Mouse (Mus musculus) small intestine, adult 2 months (tissue): ENCODE results near the gene Elk1. TPM values are rescaled to one million over a fixed set of nuclear protein-coding genes. Genes with fewer than 3 reads are reported as not detected.

ENCODE experiments used
- H3K27ac ChIP-seq: fragments of 200-500 bp; 2 replicates; pipeline ENCODE4 v1.5.1; 2012; ENCODE audit warnings: low read depth, low read length, control low read depth, inconsistent platforms; ENCODE audit not compliant: insufficient read depth
- H3K27me3 ChIP-seq: fragments of 200-500 bp; 2 replicates; pipeline ENCODE4 v1.6.1; 2012; ENCODE audit warnings: mild to moderate bottlenecking, moderate library complexity, low read length, inconsistent platforms; ENCODE audit not compliant: control insufficient read depth, insufficient read depth
- H3K36me3 ChIP-seq: fragments of 200-500 bp; 2 replicates; pipeline ENCODE4 v1.6.1; 2012; ENCODE audit warnings: mild to moderate bottlenecking, low read length, control low read depth, inconsistent platforms; ENCODE audit not compliant: control insufficient read depth, insufficient read depth
- H3K4me1 ChIP-seq: fragments of 200-500 bp; 2 replicates; pipeline ENCODE4 v1.6.1; 2012; ENCODE audit warnings: low read length, inconsistent platforms, mixed read lengths; ENCODE audit not compliant: control insufficient read depth, insufficient read depth, insufficient read length
- H3K4me3 ChIP-seq: fragments of 200-500 bp; 2 replicates; pipeline ENCODE4 v1.5.1; 2012; ENCODE audit warnings: low read depth, mild to moderate bottlenecking, control low read depth, inconsistent platforms, low read length, moderate library complexity
- CTCF ChIP-seq: fragments of 200-500 bp; IDR thresholded peaks from 2 replicates; pipeline ENCODE4 v1.5.1; 2012; ENCODE audit warnings: low read depth, mild to moderate bottlenecking, control low read depth, inconsistent platforms, low read length, moderate library complexity, mixed read lengths; ENCODE audit not compliant: insufficient replicate concordance, insufficient read length; ENCODE audit errors: extremely low read depth
- POLR2A ChIP-seq: fragments of 200-500 bp; IDR thresholded peaks from 2 replicates; pipeline ENCODE4 v1.6.1; 2012; ENCODE audit warnings: low read depth, mild to moderate bottlenecking, control low read depth, inconsistent platforms, low read length, moderate library complexity
- WGBS: fragments of 180-500 bp; shearing (Covaris S2); methylation state at CpG from one replicate; pipeline ENCODE4 v1.1.7; 2018; 5-methylcytosine and 5-hydroxymethylcytosine counted together
- polyA plus RNA-seq: library from polyadenylated mRNA; depleted of rRNA; stranded (reverse); fragments of >200 nt; gene quantifications from 2 replicates; pipeline ENCODE4 v1.2.3, GENCODE M21; 2012

Gene Elk1
- polyA plus RNA-seq, 1 experiment: 4.1 TPM

DNA sequence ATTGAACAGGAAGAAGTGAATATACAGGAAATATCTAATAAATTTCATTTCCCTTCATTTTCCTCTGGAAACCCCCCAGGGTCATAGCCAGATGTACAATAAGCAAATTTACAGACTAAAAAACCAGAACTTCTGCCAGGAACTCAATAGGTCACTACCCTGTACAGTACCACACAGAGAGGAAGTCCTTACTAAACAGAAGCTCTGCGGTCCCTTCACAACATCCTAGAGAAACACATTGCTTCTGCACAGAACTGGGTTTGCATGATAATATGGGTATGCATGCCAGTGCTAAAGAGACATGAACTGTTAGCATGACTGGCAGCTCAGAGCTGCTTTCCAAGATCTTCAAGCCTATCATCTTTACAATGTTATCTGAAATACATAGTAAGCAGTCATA, 20.5 kb downstream of the Elk1 start:
- no peaks in the 10 kb centered on the region for H3K4me1 ChIP-seq
- no peaks in the 10 kb centered on the region for H3K36me3 ChIP-seq
- H3K27me3 ChIP-seq: no peaks in the 10 kb centered on the region
- 75% methylated on average over 1 of the region's 1 CpGs for WGBS
- no peak overlapping the region for H3K27ac ChIP-seq
- no peak overlapping the region for H3K4me3 ChIP-seq
- TF ChIP-seq POLR2A: no peak
- no peak for TF ChIP-seq CTCF

DNA sequence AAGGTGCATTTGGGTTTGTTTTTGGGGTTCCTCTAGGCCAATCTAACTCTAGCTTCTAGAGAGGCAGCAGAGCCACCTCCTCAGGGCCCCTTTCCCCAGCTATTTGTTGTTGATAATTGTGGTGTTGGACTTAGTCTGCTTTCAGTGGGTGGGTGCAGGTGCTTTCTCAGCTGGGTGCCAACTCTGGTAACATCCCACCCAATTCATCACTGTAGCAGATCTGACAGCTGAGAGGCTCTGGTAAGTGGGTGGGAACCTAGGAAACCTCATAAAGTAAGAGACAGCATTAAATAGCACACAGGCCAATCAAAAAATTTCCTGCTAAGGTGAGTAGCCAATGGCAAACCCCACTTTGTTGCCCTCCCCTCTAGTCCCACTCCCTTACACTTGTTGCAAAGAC, 25.4 kb downstream of the Elk1 start:
- H3K27me3 ChIP-seq: peaks cover 9% of the 10 kb centered on the region; the same call in 1 of the 2 replicates
- H3K4me1 ChIP-seq: peaks cover 4% of the 10 kb centered on the region; the same call in 1 of the 2 replicates
- H3K4me3 ChIP-seq: no peak overlapping the region
- no peak overlapping the region for H3K27ac ChIP-seq
- no peaks in the 10 kb centered on the region for H3K36me3 ChIP-seq
- TF ChIP-seq CTCF (no peak), POLR2A (no peak)

DNA sequence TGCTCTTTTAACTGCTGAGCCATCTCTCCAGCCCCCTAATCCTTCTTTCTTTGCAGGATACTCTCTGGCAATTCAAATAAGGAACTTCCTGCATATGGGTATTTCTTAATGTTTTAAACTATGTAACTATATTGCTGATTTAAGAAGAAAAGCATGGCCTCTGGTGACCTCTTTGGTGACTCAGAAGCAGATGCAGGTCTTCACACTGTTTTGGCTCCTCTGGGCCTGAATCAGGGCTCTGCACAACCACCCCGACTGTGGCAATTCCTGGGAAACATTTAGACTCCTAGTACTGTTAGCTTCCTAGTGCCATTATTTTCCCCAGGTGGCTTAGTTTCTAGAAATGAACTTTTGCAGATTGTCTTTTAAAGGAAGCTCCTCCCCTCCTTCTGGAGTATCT, 26.9 kb downstream of the Elk1 start:
- no peaks in the 10 kb centered on the region for H3K36me3 ChIP-seq

GRCm38 (mm10) chrX:20921366-20921765, 29.0 kb downstream of the Elk1 start:
- Histone ChIP-seq H3K27me3 (peaks cover 9% of the 10 kb centered on the region; the same call in 1 of the 2 replicates), H3K36me3 (no peaks in the 10 kb centered on the region), H3K27ac (no peak overlapping the region), H3K4me3 (no peak overlapping the region), H3K4me1 (peaks cover 4% of the 10 kb centered on the region; the same call in 1 of the 2 replicates)
- TF ChIP-seq CTCF: no peak
- no peak for TF ChIP-seq POLR2A
- 43% methylated on average over 5 of the region's 5 CpGs for WGBS

More for the DNA sequence above, 26.9 kb downstream of the Elk1 start:
- peaks cover 9% of the 10 kb centered on the region; the same call in 1 of the 2 replicates for H3K27me3 ChIP-seq
- no peak for TF ChIP-seq CTCF
- no peak for TF ChIP-seq POLR2A
- WGBS: 52% methylated on average over 1 of the region's 1 CpGs
- peaks cover 4% of the 10 kb centered on the region; the same call in 1 of the 2 replicates for H3K4me1 ChIP-seq
- no peak overlapping the region for H3K4me3 ChIP-seq
- H3K27ac ChIP-seq: no peak overlapping the region

DNA sequence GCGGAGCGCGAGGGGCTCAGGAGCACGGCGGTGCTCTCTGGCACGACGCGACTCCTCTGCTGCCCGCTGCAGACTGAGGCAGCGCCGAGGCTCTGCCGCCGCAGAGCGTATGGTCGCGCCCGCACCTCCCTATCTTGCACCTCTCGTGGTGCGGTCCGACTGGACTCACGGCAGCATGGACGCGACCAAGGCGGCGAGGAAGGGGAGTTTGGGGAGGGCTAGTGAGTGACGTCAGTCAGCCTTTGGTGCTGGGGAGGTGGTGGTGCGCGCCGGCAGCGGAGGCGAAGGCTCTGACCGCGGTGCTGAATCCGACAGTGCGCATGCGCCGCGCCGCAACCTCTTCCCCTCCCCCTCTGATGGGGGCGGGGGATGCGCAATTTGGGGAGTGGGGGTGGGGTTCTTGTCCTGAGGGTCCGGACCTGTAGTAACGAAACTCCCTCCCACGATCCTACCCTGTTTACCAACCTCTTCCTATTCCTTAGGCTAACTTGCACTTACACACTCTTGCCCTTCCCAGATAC, 29.5 kb downstream of the Elk1 start, which contains the start of gene Syn1:
Syn1 (minus strand) TSS at position 161 of the 521 bp plus-strand sequence.
- Histone ChIP-seq H3K36me3 (no peaks in the 10 kb centered on the region), H3K4me3 (peak within 1 kb of the TSS; percentile 60), H3K27ac (no peak within 1 kb of the TSS), H3K4me1 (peaks cover 4% of the 10 kb centered on the region; the same call in 1 of the 2 replicates), H3K27me3 (peaks cover 9% of the 10 kb centered on the region; the same call in 1 of the 2 replicates)
- TF ChIP-seq CTCF: no peak
- no peak for TF ChIP-seq POLR2A
- 2% methylated on average over 39 of the region's 44 CpGs for WGBS

GRCm38 (mm10) chrX:20920249-20920843, 30.1 kb downstream of the Elk1 start:
- TF ChIP-seq CTCF: no peak
- no peak for TF ChIP-seq POLR2A
- Histone ChIP-seq H3K4me3 (peak overlapping the region; percentile 60), H3K27me3 (peaks cover 9% of the 10 kb centered on the region; the same call in 1 of the 2 replicates), H3K36me3 (no peaks in the 10 kb centered on the region), H3K27ac (no peak overlapping the region), H3K4me1 (peaks cover 4% of the 10 kb centered on the region; the same call in 1 of the 2 replicates)
- 16% methylated on average over 49 of the region's 49 CpGs for WGBS

- no peaks in the 10 kb centered on the region for H3K27me3 ChIP-seq
- H3K4me3 ChIP-seq: no peak overlapping the region
- H3K4me1 ChIP-seq: no peaks in the 10 kb centered on the region
- no peaks in the 10 kb centered on the region for H3K36me3 ChIP-seq
- TF ChIP-seq CTCF (no peak), POLR2A (no peak)
- H3K27ac ChIP-seq: no peak overlapping the region
Observed at GRCm38 (mm10) chrX:20915075-20915474, 35.3 kb downstream of the Elk1 start.
